Mouse (Mus musculus) G1E (cell line): ENCODE results near the gene Slit2. TPM values are rescaled to one million over a fixed set of nuclear protein-coding genes. Genes with fewer than 3 reads are reported as not detected.

Experiments used
- ATAC-seq: 2 replicates; pipeline ENCODE4 v1.8.0; 2016; ENCODE audit warnings: mild to moderate bottlenecking; ENCODE audit not compliant: insufficient number of reproducible peaks, poor library complexity, low FRiP score, severe bottlenecking; ENCODE audit errors: extremely low read depth
- DNase-seq: peaks from one replicate; pipeline ENCODE4 v3.0.0; 2012; ENCODE audit warnings: low spot score
- H3K27me3 ChIP-seq: 2 replicates; pipeline ENCODE4 v1.6.1; 2012; ENCODE audit warnings: mild to moderate bottlenecking, low read length, inconsistent platforms; ENCODE audit not compliant: insufficient read depth
- H3K36me3 ChIP-seq: replicated peaks from 2 replicates; pipeline ENCODE3; 2012; ENCODE audit warnings: mild to moderate bottlenecking, inconsistent platforms
- H3K4me1 ChIP-seq: 2 replicates; pipeline ENCODE4 v1.6.1; 2012; ENCODE audit warnings: low read depth, low read length, inconsistent platforms, mixed read lengths; ENCODE audit not compliant: insufficient read depth
- H3K4me3 ChIP-seq: 2 replicates; pipeline ENCODE4 v1.5.1; 2012; ENCODE audit warnings: low read depth, mild to moderate bottlenecking, inconsistent platforms, low read length, moderate library complexity, mixed read lengths
- H3K9me3 ChIP-seq: replicated peaks from 2 replicates; pipeline ENCODE4 v1.6.1; 2012; ENCODE audit warnings: inconsistent platforms
- CTCF ChIP-seq: IDR thresholded peaks from 2 replicates; pipeline ENCODE4 v1.5.1; 2012; ENCODE audit warnings: low read depth, low read length, inconsistent platforms, mixed read lengths
- GATA1 ChIP-seq: IDR thresholded peaks from 2 replicates; pipeline ENCODE4 v1.6.1; 2012; ENCODE audit warnings: borderline replicate concordance, low read length, inconsistent platforms, mixed read lengths
- GATA2 ChIP-seq: IDR thresholded peaks from 2 replicates; pipeline ENCODE4 v1.6.1; 2012; ENCODE audit warnings: low read depth, low read length, inconsistent platforms, borderline replicate concordance
- POLR2AphosphoS5 ChIP-seq: IDR thresholded peaks from 2 replicates; pipeline ENCODE4 v1.6.1; 2012; ENCODE audit warnings: low read depth, low read length, inconsistent platforms; ENCODE audit not compliant: insufficient replicate concordance
- TAL1 ChIP-seq: conservative IDR thresholded peaks from 2 replicates; pipeline ENCODE4 v1.6.1; 2012; ENCODE audit warnings: low read depth, low read length, inconsistent platforms, mixed read lengths
- polyA plus RNA-seq: library from polyadenylated mRNA; stranded (reverse); fragments of >175 nt; gene quantifications from 2 replicates; pipeline ENCODE4 v1.2.3, GENCODE M21; 2012
- total RNA-seq, 2 experiments: library from RNA; stranded (forward) in 1 of 2; stranded (reverse) in 1 of 2; fragments of 200-1000 nt in 1 of 2; fragments of >200 nt in 1 of 2; fragmentation: Nextera tagmentation in 1 of 2; gene quantifications; 2 replicates each; pipeline ENCODE4 v1.2.3; 2014 to 2017

Slit2 gene
- total and polyA plus RNA-seq, 3 experiments = 0.27 TPM; not detected in 2

GRCm38 (mm10) chr5:48315057-48315602, 332.2 kb downstream of the Slit2 start:
- TF ChIP-seq POLR2AphosphoS5 = no peak
- no peaks in the 10 kb centered on the region for H3K9me3 ChIP-seq

DNA sequence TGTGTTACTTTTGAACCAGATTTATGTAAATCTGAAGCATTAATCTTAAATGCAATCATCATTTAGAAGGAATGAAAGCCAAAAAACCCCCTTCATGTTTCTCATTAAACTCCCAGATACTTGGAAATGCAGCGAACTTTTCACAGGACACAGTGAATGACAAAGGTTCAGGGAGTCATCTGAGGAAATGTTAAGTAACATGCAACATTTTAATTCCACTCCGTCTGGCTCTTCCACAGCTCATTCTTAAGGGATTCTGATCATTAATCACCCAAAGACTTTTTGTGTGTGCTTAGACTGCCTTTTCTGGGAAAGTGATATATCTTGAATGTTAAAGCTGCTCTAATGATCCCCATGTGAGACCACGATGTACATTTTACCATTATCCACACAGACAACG, 337.7 kb downstream of the Slit2 start:
- no peaks in the 10 kb centered on the region for H3K9me3 ChIP-seq
- no peak for TF ChIP-seq GATA2
- no peak for TF ChIP-seq CTCF
- TF ChIP-seq POLR2AphosphoS5 = no peak
- no peak for TF ChIP-seq TAL1
- TF ChIP-seq GATA1 = no peak
- no peaks in the 10 kb centered on the region for H3K36me3 ChIP-seq
- no peaks in the 10 kb centered on the region for H3K4me1 ChIP-seq
- H3K27me3 ChIP-seq = no peaks in the 10 kb centered on the region
- DNase-seq = no peak
- no peak overlapping the region for H3K4me3 ChIP-seq
- ATAC-seq = no peak

More at GRCm38 (mm10) chr5:48315057-48315602, 332.2 kb downstream of the Slit2 start:
- Histone ChIP-seq H3K27me3 (no peaks in the 10 kb centered on the region), H3K36me3 (no peaks in the 10 kb centered on the region), H3K4me3 (no peak overlapping the region), H3K4me1 (no peaks in the 10 kb centered on the region)
- DNase-seq (no peak), ATAC-seq (peak; percentile 66)

DNA sequence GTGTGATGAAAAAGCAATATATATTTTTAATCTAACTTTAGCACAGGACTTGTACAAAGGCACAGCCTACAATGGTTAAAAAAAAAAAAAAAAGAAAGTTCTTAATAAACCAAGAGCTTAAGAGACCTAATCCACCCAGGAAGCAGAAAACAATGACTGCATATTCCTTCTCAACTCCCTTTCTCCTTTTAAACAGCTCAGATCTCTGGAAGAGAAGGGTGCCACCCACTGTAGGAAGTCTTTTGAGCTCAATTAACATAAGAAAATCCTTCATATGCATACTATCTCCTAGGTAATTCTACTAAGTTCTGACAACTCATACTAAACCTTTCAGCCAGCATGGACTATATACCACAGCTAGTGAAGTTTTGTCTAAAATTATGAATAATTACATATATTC, 343.3 kb downstream of the Slit2 start:
- Histone ChIP-seq H3K4me3 (no peak overlapping the region), H3K4me1 (no peaks in the 10 kb centered on the region), H3K27me3 (no peaks in the 10 kb centered on the region), H3K36me3 (no peaks in the 10 kb centered on the region), H3K9me3 (no peaks in the 10 kb centered on the region)
- TF ChIP-seq TAL1 = no peak
- no peak for TF ChIP-seq CTCF
- TF ChIP-seq GATA2 = no peak
- TF ChIP-seq GATA1 = no peak
- no peak for TF ChIP-seq POLR2AphosphoS5
- ATAC-seq (no peak), DNase-seq (no peak)

- H3K27me3 ChIP-seq = 0 out of 2 replicates have a peak, but pooled peaks cover 4% of the 10 kb centered on the region
- no peaks in the 10 kb centered on the region for H3K4me1 ChIP-seq
- H3K4me3 ChIP-seq = no peak within 1 kb of the TSS
- no peaks in the 10 kb centered on the region for H3K9me3 ChIP-seq
- H3K36me3 ChIP-seq = no peaks in the 10 kb centered on the region
- no peak for DNase-seq
- no peak for ATAC-seq
- TF ChIP-seq GATA1 = no peak
- no peak for TF ChIP-seq CTCF
- TF ChIP-seq TAL1 = no peak
- TF ChIP-seq POLR2AphosphoS5 = no peak
- no peak for TF ChIP-seq GATA2
Measured at GRCm38 (mm10) chr5:48327652-48328051, 344.7 kb downstream of the Slit2 start, which contains the start of gene 5730480H06Rik. 5730480H06Rik (plus strand) TSS chr5:48327952.

- TF ChIP-seq CTCF (no peak), TAL1 (no peak), GATA2 (no peak), POLR2AphosphoS5 (no peak), GATA1 (no peak)
- Histone ChIP-seq H3K4me1 (no peaks in the 10 kb centered on the region), H3K4me3 (no peak overlapping the region), H3K36me3 (no peaks in the 10 kb centered on the region), H3K9me3 (no peaks in the 10 kb centered on the region), H3K27me3 (peaks cover 6% of the 10 kb centered on the region; the same call in 1 of the 2 replicates)
- DNase-seq (no peak), ATAC-seq (no peak)
Measured at GRCm38 (mm10) chr5:48329751-48330150, 346.8 kb downstream of the Slit2 start.

- no peak for ATAC-seq
- no peak overlapping the region for H3K4me3 ChIP-seq
- no peak for DNase-seq
- no peak for TF ChIP-seq CTCF
- no peak for TF ChIP-seq GATA1
- TF ChIP-seq GATA2 = no peak
- no peak for TF ChIP-seq TAL1
- TF ChIP-seq POLR2AphosphoS5 = no peak
- no peaks in the 10 kb centered on the region for H3K9me3 ChIP-seq
- H3K27me3 ChIP-seq = peaks cover 7% of the 10 kb centered on the region; the same call in 1 of the 2 replicates
- no peaks in the 10 kb centered on the region for H3K36me3 ChIP-seq
- no peaks in the 10 kb centered on the region for H3K4me1 ChIP-seq
Measured at GRCm38 (mm10) chr5:48330817-48331216, 347.9 kb downstream of the Slit2 start.

DNA sequence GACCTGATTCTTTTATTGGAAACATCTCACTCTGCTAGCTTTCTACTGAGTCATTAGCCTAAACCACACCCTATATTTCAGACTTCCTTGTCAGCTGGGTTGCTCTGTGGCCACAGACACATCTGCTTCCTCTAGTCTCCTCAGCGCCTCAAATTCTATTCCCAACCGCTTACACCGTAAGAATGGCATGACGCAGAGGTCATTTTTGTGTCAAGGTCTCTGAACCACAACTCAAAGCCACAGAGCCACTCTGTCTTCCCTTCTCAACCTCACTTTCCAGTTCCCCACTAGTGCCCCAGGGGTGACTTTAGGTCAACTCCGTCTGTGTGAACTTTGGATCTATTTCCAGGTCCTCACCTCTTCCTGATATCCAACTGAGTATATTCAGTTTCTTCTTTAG, 348.5 kb downstream of the Slit2 start:
- no peak for DNase-seq
- Histone ChIP-seq H3K4me1 (no peaks in the 10 kb centered on the region), H3K4me3 (no peak overlapping the region), H3K9me3 (no peaks in the 10 kb centered on the region), H3K36me3 (no peaks in the 10 kb centered on the region), H3K27me3 (peaks cover 7% of the 10 kb centered on the region; the same call in 1 of the 2 replicates)
- TF ChIP-seq CTCF = no peak
- TF ChIP-seq GATA1 = no peak
- TF ChIP-seq TAL1 = no peak
- TF ChIP-seq GATA2 = no peak
- no peak for TF ChIP-seq POLR2AphosphoS5
- no peak for ATAC-seq
